Mouse (Mus musculus): ENCODE data around the gene Sparcl1.

DNA sequence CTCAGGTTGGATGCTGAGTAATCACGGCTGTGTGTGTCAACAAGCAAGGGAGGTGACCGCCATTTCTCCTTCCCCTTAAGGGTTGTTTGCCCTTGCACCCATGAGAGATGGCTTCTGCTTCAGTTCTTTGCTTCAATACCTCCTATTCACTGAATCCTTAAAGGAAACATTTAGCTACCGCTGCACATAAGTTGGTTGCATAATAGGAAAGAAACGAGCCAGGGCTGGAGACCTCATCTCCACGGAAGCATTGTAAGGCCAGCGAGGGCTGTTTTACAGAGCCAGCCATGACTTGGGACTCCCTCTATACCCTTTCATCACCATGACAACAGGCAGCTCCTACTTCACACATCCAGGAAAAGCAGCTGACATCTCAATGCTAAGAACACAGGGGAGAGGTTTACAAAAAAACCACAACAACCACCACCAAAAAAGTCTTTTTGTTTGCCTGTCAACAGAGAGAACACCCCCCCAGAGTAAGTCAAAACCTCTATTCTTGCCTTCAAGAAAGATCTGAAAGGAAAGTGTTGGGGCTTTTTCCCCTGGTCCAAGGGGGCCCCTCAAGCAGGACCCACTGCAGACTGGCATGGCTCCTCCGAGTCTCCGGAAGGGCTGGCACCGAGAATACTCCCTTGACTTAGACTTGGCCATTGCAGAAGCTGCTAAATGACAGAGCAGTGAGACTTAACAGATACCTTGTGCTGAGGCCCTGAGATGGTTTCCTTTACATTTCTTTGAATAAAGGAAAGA lies 3.2 kb downstream of the Sparcl1 start:
- TF ChIP-seq POLR2A (IDR thresholded peaks at IDR 0.05; ENCODE audit: insufficient read length, low read depth) (no peak), MAX (IDR thresholded peaks at IDR 0.05; ENCODE audit: low read depth) (no peak), USF1 (IDR thresholded peaks at IDR 0.05; ENCODE audit: low read depth) (no peak), E2F4 (IDR thresholded peaks at IDR 0.05; ENCODE audit: insufficient read depth) (no peak), MYOG (IDR thresholded peaks at IDR 0.05; ENCODE audit: control insufficient read depth in 1 of 3, insufficient read depth in 1 of 3, insufficient read length in 2 of 3, low read depth in 2 of 3) (no peak), MYOD1 (IDR thresholded peaks at IDR 0.05; ENCODE audit: control insufficient read depth in 1 of 3, insufficient read length in 2 of 3, low read depth in 2 of 3) (no peak), TCF3 (IDR thresholded peaks at IDR 0.05; ENCODE audit: insufficient read length, low read depth) (no peak)

Measured in myocyte (in vitro differentiated cells).